Mouse (Mus musculus): ENCODE data around the gene Mtmr12. TPM values are rescaled to one million over a fixed set of nuclear protein-coding genes. Genes with fewer than 3 reads are reported as not detected.

Mtmr12 gene
- polyA plus RNA-seq, 2 experiments = 16.6 to 20.7 TPM

GRCm38 (mm10) chr15:12315996-12316395, 111.2 kb downstream of the Mtmr12 start:
- 62% methylated on average over 2 of the region's 2 CpGs for WGBS

GRCm38 (mm10) chr15:12317290-12317689, 112.5 kb downstream of the Mtmr12 start:
- H3K9ac ChIP-seq (ENCODE audit: low read depth, low read length, severe bottlenecking) = no peak overlapping the region
- H3K4me2 ChIP-seq (replicated peaks; ENCODE audit: low read depth, low read length, severe bottlenecking) = no peak overlapping the region
- no peak for TF ChIP-seq POLR2A (IDR thresholded peaks at IDR 0.05; ENCODE audit: borderline replicate concordance, extremely low read depth, insufficient read depth, insufficient read length)
- WGBS = 87% methylated on average over 5 of the region's 5 CpGs
- no peaks in the 10 kb centered on the region for H3K27me3 ChIP-seq (ENCODE audit: control insufficient read depth, insufficient read depth, low read length)
- H3K4me1 ChIP-seq (ENCODE audit: control insufficient read depth, insufficient read depth, low read length) = 0 out of 2 replicates have a peak, but pooled peaks cover 6% of the 10 kb centered on the region
- ATAC-seq (ENCODE audit: low FRiP score, low read depth) (no peak), DNase-seq (ENCODE audit: low spot score) (no peak)
- H3K4me3 ChIP-seq (replicated peaks; ENCODE audit: low read length) = no peak overlapping the region
- no peaks in the 10 kb centered on the region for H3K9me3 ChIP-seq (ENCODE audit: control insufficient read depth, low read length)
- H3K36me3 ChIP-seq (ENCODE audit: control insufficient read depth, insufficient read depth, low read length) = no peaks in the 10 kb centered on the region
- no peak overlapping the region for H3K27ac ChIP-seq (replicated peaks; ENCODE audit: low read depth, low read length)

More at GRCm38 (mm10) chr15:12315996-12316395, 111.2 kb downstream of the Mtmr12 start:
- Histone ChIP-seq H3K4me3 (replicated peaks; ENCODE audit: low read length) (no peak overlapping the region), H3K27me3 (ENCODE audit: control insufficient read depth, insufficient read depth, low read length) (no peaks in the 10 kb centered on the region), H3K9me3 (ENCODE audit: control insufficient read depth, low read length) (no peaks in the 10 kb centered on the region), H3K4me1 (ENCODE audit: control insufficient read depth, insufficient read depth, low read length) (0 out of 2 replicates have a peak, but pooled peaks cover 6% of the 10 kb centered on the region), H3K4me2 (replicated peaks; ENCODE audit: low read depth, low read length, severe bottlenecking) (no peak overlapping the region), H3K36me3 (ENCODE audit: control insufficient read depth, insufficient read depth, low read length) (no peaks in the 10 kb centered on the region), H3K27ac (replicated peaks; ENCODE audit: low read depth, low read length) (no peak overlapping the region), H3K9ac (ENCODE audit: low read depth, low read length, severe bottlenecking) (no peak overlapping the region)
- TF ChIP-seq POLR2A (IDR thresholded peaks at IDR 0.05; ENCODE audit: borderline replicate concordance, extremely low read depth, insufficient read depth, insufficient read length) = no peak
- DNase-seq (ENCODE audit: low spot score) (no peak), ATAC-seq (ENCODE audit: low FRiP score, low read depth) (no peak)

- no peak for TF ChIP-seq POLR2A (IDR thresholded peaks at IDR 0.05; ENCODE audit: borderline replicate concordance, extremely low read depth, insufficient read depth, insufficient read length)
- DNase-seq (ENCODE audit: low spot score) (no peak), ATAC-seq (ENCODE audit: low FRiP score, low read depth) (no peak)
- no peaks in the 10 kb centered on the region for H3K27me3 ChIP-seq (ENCODE audit: control insufficient read depth, insufficient read depth, low read length)
- H3K9me3 ChIP-seq (ENCODE audit: control insufficient read depth, low read length) = no peaks in the 10 kb centered on the region
- H3K4me2 ChIP-seq (replicated peaks; ENCODE audit: low read depth, low read length, severe bottlenecking) = no peak overlapping the region
- H3K27ac ChIP-seq (replicated peaks; ENCODE audit: low read depth, low read length) = no peak overlapping the region
- H3K4me1 ChIP-seq (ENCODE audit: control insufficient read depth, insufficient read depth, low read length) = peaks cover 11% of the 10 kb centered on the region; the same call in 1 of the 2 replicates
- H3K9ac ChIP-seq (ENCODE audit: low read depth, low read length, severe bottlenecking) = no peak overlapping the region
- H3K36me3 ChIP-seq (ENCODE audit: control insufficient read depth, insufficient read depth, low read length) = no peaks in the 10 kb centered on the region
- 81% methylated on average over 8 of the region's 8 CpGs for WGBS
- no peak overlapping the region for H3K4me3 ChIP-seq (replicated peaks; ENCODE audit: low read length)
Measured at GRCm38 (mm10) chr15:12318451-12318850, 113.6 kb downstream of the Mtmr12 start.

GRCm38 (mm10) chr15:12319889-12320288, 115.1 kb downstream of the Mtmr12 start:
- Histone ChIP-seq H3K9me3 (ENCODE audit: control insufficient read depth, low read length) (no peaks in the 10 kb centered on the region), H3K4me3 (replicated peaks; ENCODE audit: low read length) (peak overlapping the region; percentile 98; the same call in 1 of the 2 replicates), H3K4me1 (ENCODE audit: control insufficient read depth, insufficient read depth, low read length) (peaks cover 14% of the 10 kb centered on the region; the same call in 1 of the 2 replicates), H3K27me3 (ENCODE audit: control insufficient read depth, insufficient read depth, low read length) (no peaks in the 10 kb centered on the region), H3K36me3 (ENCODE audit: control insufficient read depth, insufficient read depth, low read length) (no peaks in the 10 kb centered on the region; the same call in 1 of the 2 replicates), H3K4me2 (replicated peaks; ENCODE audit: low read depth, low read length, severe bottlenecking) (0 out of 2 replicates have a peak overlapping the region, but pooled peaks have one; percentile 88), H3K27ac (replicated peaks; ENCODE audit: low read depth, low read length) (no peak overlapping the region), H3K9ac (ENCODE audit: low read depth, low read length, severe bottlenecking) (no peak overlapping the region)
- WGBS = 45% methylated on average over 5 of the region's 5 CpGs
- DNase-seq (ENCODE audit: low spot score) (no peak), ATAC-seq (ENCODE audit: low FRiP score, low read depth) (no peak)
- TF ChIP-seq POLR2A (IDR thresholded peaks at IDR 0.05; ENCODE audit: borderline replicate concordance, extremely low read depth, insufficient read depth, insufficient read length) = no peak

- Histone ChIP-seq H3K4me2 (replicated peaks; ENCODE audit: low read depth, low read length, severe bottlenecking) (peak overlapping the region; percentile 88), H3K27me3 (ENCODE audit: control insufficient read depth, insufficient read depth, low read length) (no peaks in the 10 kb centered on the region), H3K4me3 (replicated peaks; ENCODE audit: low read length) (peak overlapping the region; percentile 98), H3K36me3 (ENCODE audit: control insufficient read depth, insufficient read depth, low read length) (peaks cover 3% of the 10 kb centered on the region), H3K27ac (replicated peaks; ENCODE audit: low read depth, low read length) (peak overlapping the region; percentile 93), H3K9me3 (ENCODE audit: control insufficient read depth, low read length) (no peaks in the 10 kb centered on the region), H3K9ac (ENCODE audit: low read depth, low read length, severe bottlenecking) (peak overlapping the region; percentile 98), H3K4me1 (ENCODE audit: control insufficient read depth, insufficient read depth, low read length) (peaks cover 14% of the 10 kb centered on the region; the same call in 1 of the 2 replicates)
- 3% methylated on average over 22 of the region's 22 CpGs for WGBS
- ATAC-seq (ENCODE audit: low FRiP score, low read depth) (no peak; the same call in 1 of the 2 replicates), DNase-seq (ENCODE audit: low spot score) (peak; percentile 14)
- no peak for TF ChIP-seq POLR2A (IDR thresholded peaks at IDR 0.05; ENCODE audit: borderline replicate concordance, extremely low read depth, insufficient read depth, insufficient read length)
Measured at GRCm38 (mm10) chr15:12320441-12321090, 115.7 kb downstream of the Mtmr12 start.
